ENCODE assay signal across 23 mouse cellular contexts in the genomic region with DNA sequence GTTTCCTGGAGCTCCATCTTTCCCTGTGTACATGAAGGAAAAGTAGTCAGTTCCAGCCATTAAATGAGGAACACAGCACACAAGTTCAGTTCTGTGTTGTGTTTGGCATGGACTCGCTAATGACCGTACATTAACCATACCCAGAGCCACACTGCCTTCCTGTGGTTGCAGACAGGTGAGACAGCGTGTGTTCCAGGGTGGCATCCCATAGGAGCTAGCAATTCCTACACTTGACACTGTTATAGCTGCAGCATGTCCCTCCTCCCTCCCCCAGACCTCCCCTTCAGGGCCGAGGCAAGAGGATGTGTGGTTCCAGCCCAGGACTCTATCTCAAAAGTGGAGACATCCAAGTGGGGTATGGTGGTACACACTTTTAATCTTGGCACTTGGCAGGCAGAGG. TPM values are rescaled to one million over a fixed set of nuclear protein-coding genes. Genes with fewer than 3 reads are reported as not detected.
DNase-seq lines count a peak whose midpoint lies in the region; ATAC-seq and TF ChIP-seq lines count a peak whose summit lies in the region.
"Had no signal": no experiment of that assay in that cellular context is flagged by ENCODE, and none has a peak within 500 bp of the region (broad histone marks: within the 10 kb centered on the region; RNA-seq: fewer than 3 reads in every experiment).

No protein-coding gene starts in this region.

- peaks cover 23% of the 10 kb centered on the region for H3K4me1 ChIP-seq in kidney, postnatal 0 days (replicated peaks; ENCODE audit: insufficient read depth, low read length)
- peaks cover 24% of the 10 kb centered on the region; the same call in 1 of the 2 replicates for H3K4me1 ChIP-seq in intestine, postnatal 0 days (replicated peaks; ENCODE audit: control insufficient read depth, insufficient read depth, low read length)
- peaks cover 48 to 58% of the 10 kb centered on the region in 2 experiments for H3K4me1 ChIP-seq in liver, embryonic 14.5 days (replicated peaks; ENCODE audit: control insufficient read depth in 2 of 2, insufficient read depth in 2 of 2, low read length in 1 of 2)
- H3K4me1 ChIP-seq in stomach, embryonic 15.5 days: peaks cover 30% of the 10 kb centered on the region
- peaks cover 35% of the 10 kb centered on the region for H3K4me1 ChIP-seq in hindbrain, embryonic 12.5 days
- peaks cover 50% of the 10 kb centered on the region for H3K4me1 ChIP-seq in hindbrain, embryonic 13.5 days (replicated peaks)

- TF ChIP-seq EP300 in liver, embryonic 14.5 days (IDR thresholded peaks at IDR 0.05; ENCODE audit: low read depth): no peak

- TF ChIP-seq CTCF in kidney, postnatal 0 days (IDR thresholded peaks at IDR 0.05; ENCODE audit: low read depth): no peak
- peak; percentile 42 for TF ChIP-seq CTCF in intestine, postnatal 0 days (IDR thresholded peaks at IDR 0.05; ENCODE audit: low read depth)
- TF ChIP-seq CTCF in liver, embryonic 14.5 days (IDR thresholded peaks at IDR 0.05; ENCODE audit: low read depth): peak; percentile 10; the same call in 1 of the 2 replicates

- H3K9ac ChIP-seq in kidney, postnatal 0 days (ENCODE audit: low read depth, low read length): no peak overlapping the region
- no peak overlapping the region for H3K9ac ChIP-seq in intestine, postnatal 0 days (ENCODE audit: low read depth, low read length)
- H3K9ac ChIP-seq in liver, embryonic 14.5 days (replicated peaks): no peak overlapping the region
- no peak overlapping the region for H3K9ac ChIP-seq in stomach, embryonic 15.5 days
- no peak overlapping the region for H3K9ac ChIP-seq in hindbrain, embryonic 12.5 days
- no peak overlapping the region for H3K9ac ChIP-seq in hindbrain, embryonic 13.5 days
- H3K9ac ChIP-seq: embryonic facial prominence, embryonic 12.5 days; forebrain, embryonic 12.5 days; neural tube, embryonic 13.5 days had no signal

- no peaks in the 10 kb centered on the region for H3K27me3 ChIP-seq in kidney, postnatal 0 days (ENCODE audit: insufficient read depth, low read length)
- H3K27me3 ChIP-seq in intestine, postnatal 0 days (replicated peaks; ENCODE audit: control insufficient read depth, insufficient read depth, low read length): no peaks in the 10 kb centered on the region
- no peaks in the 10 kb centered on the region for H3K27me3 ChIP-seq in liver, embryonic 14.5 days (ENCODE audit: control insufficient read depth, insufficient read depth, low read length)
- H3K27me3 ChIP-seq in stomach, embryonic 15.5 days (replicated peaks): no peaks in the 10 kb centered on the region
- H3K27me3 ChIP-seq in hindbrain, embryonic 12.5 days: no peaks in the 10 kb centered on the region
- no peaks in the 10 kb centered on the region for H3K27me3 ChIP-seq in hindbrain, embryonic 13.5 days
- H3K27me3 ChIP-seq: embryonic facial prominence, embryonic 12.5 days; forebrain, embryonic 12.5 days; neural tube, embryonic 13.5 days had no signal

- no peaks in the 10 kb centered on the region for H3K9me3 ChIP-seq in kidney, postnatal 0 days (replicated peaks; ENCODE audit: low read length)
- H3K9me3 ChIP-seq in intestine, postnatal 0 days (ENCODE audit: control insufficient read depth): no peaks in the 10 kb centered on the region
- H3K9me3 ChIP-seq in liver, embryonic 14.5 days (ENCODE audit: control insufficient read depth, low read length): no peaks in the 10 kb centered on the region
- H3K9me3 ChIP-seq in stomach, embryonic 15.5 days: no peaks in the 10 kb centered on the region
- H3K9me3 ChIP-seq in hindbrain, embryonic 12.5 days (replicated peaks): no peaks in the 10 kb centered on the region
- no peaks in the 10 kb centered on the region for H3K9me3 ChIP-seq in hindbrain, embryonic 13.5 days
- H3K9me3 ChIP-seq: embryonic facial prominence, embryonic 12.5 days; forebrain, embryonic 12.5 days; neural tube, embryonic 13.5 days had no signal

- WGBS in kidney, postnatal 0 days: 82% methylated on average over 4 of the region's 4 CpGs
- WGBS in intestine, postnatal 0 days: 60% methylated on average over 4 of the region's 4 CpGs
- 70% methylated on average over 4 of the region's 4 CpGs for WGBS in liver, embryonic 14.5 days (ENCODE audit: insufficient replicate concordance)
- 79% methylated on average over 4 of the region's 4 CpGs for WGBS in stomach, embryonic 15.5 days
- 88% methylated on average over 4 of the region's 4 CpGs for WGBS in hindbrain, embryonic 12.5 days
- WGBS in hindbrain, embryonic 13.5 days: 96% methylated on average over 4 of the region's 4 CpGs

- H3K4me2 ChIP-seq in kidney, postnatal 0 days (ENCODE audit: low read length): no peak overlapping the region
- no peak overlapping the region for H3K4me2 ChIP-seq in intestine, postnatal 0 days (replicated peaks; ENCODE audit: low read depth)
- no peak overlapping the region; the same call in 1 of the 2 replicates for H3K4me2 ChIP-seq in liver, embryonic 14.5 days (ENCODE audit: low read depth)
- no peak overlapping the region for H3K4me2 ChIP-seq in stomach, embryonic 15.5 days
- no peak overlapping the region for H3K4me2 ChIP-seq in hindbrain, embryonic 12.5 days (replicated peaks)
- no peak overlapping the region for H3K4me2 ChIP-seq in hindbrain, embryonic 13.5 days
- H3K4me2 ChIP-seq: embryonic facial prominence, embryonic 12.5 days; forebrain, embryonic 12.5 days; neural tube, embryonic 13.5 days had no signal

- ATAC-seq in kidney, postnatal 0 days (replicated peaks; ENCODE audit: low FRiP score, low read depth): no peak
- no peak for ATAC-seq in intestine, postnatal 0 days
- no peak for ATAC-seq in liver, embryonic 14.5 days (ENCODE audit: insufficient read depth)
- no peak for ATAC-seq in stomach, embryonic 15.5 days (ENCODE audit: insufficient read depth, low FRiP score, low read depth)
- ATAC-seq in hindbrain, embryonic 12.5 days (ENCODE audit: low FRiP score): no peak
- no peak for ATAC-seq in hindbrain, embryonic 13.5 days (ENCODE audit: low FRiP score)
- ATAC-seq: activated CD4-positive, CD25-positive, alpha-beta regulatory T cell, adult 4 months had no signal

- no peak for DNase-seq in kidney, postnatal 0 days (ENCODE audit: low spot score)
- no peak for DNase-seq in kidney, adult 9 months
- DNase-seq in liver, embryonic 14.5 days (ENCODE audit: low read depth in 3 of 3, low spot score in 3 of 3): no peak
- DNase-seq: adrenal gland, adult 8-10 months; cerebellum, adult 11-12 months; cerebellum, postnatal 14 days; gastrocnemius, postnatal 36 days; kidney, postnatal 10 days; lung, adult 2 months; lung, postnatal 14 days; midbrain, embryonic 14.5 days; retina, postnatal 1 day; right cerebral cortex, postnatal 25 days; thymus, adult 18-20 months had no signal

- no peak overlapping the region for H3K4me3 ChIP-seq in kidney, postnatal 0 days (replicated peaks; ENCODE audit: low read depth, low read length)
- H3K4me3 ChIP-seq in intestine, postnatal 0 days (ENCODE audit: low read depth, low read length): no peak overlapping the region
- H3K4me3 ChIP-seq in liver, embryonic 14.5 days (ENCODE audit: insufficient read depth in 1 of 2, low read depth in 2 of 2, low read length in 2 of 2): no peak overlapping the region
- H3K4me3 ChIP-seq in stomach, embryonic 15.5 days (replicated peaks): no peak overlapping the region
- H3K4me3 ChIP-seq in hindbrain, embryonic 12.5 days: no peak overlapping the region
- H3K4me3 ChIP-seq in hindbrain, embryonic 13.5 days: no peak overlapping the region
- H3K4me3 ChIP-seq: embryonic facial prominence, embryonic 12.5 days; forebrain, embryonic 12.5 days; layer of hippocampus, adult 2 months; neural tube, embryonic 13.5 days had no signal

- H3K27ac ChIP-seq in kidney, postnatal 0 days: peak overlapping the region; percentile 28; the same call in 1 of the 2 replicates
- H3K27ac ChIP-seq in intestine, postnatal 0 days (ENCODE audit: low read depth, low read length): peak overlapping the region; percentile 72
- H3K27ac ChIP-seq in liver, embryonic 14.5 days: peak overlapping the region; percentile 42
- H3K27ac ChIP-seq in stomach, embryonic 15.5 days: peak overlapping the region; percentile 49
- H3K27ac ChIP-seq in hindbrain, embryonic 12.5 days: no peak overlapping the region
- no peak overlapping the region for H3K27ac ChIP-seq in hindbrain, embryonic 13.5 days
- H3K27ac ChIP-seq: embryonic facial prominence, embryonic 12.5 days; forebrain, embryonic 12.5 days; layer of hippocampus, adult 2 months; neural tube, embryonic 13.5 days had no signal

- H3K36me3 ChIP-seq in kidney, postnatal 0 days (ENCODE audit: insufficient read depth, low read length): peaks cover 34% of the 10 kb centered on the region
- peaks cover 35% of the 10 kb centered on the region for H3K36me3 ChIP-seq in intestine, postnatal 0 days (ENCODE audit: control insufficient read depth, insufficient read depth)
- peaks cover 42% of the 10 kb centered on the region for H3K36me3 ChIP-seq in liver, embryonic 14.5 days (replicated peaks; ENCODE audit: control insufficient read depth, insufficient read depth, low read depth)
- peaks cover 27% of the 10 kb centered on the region for H3K36me3 ChIP-seq in stomach, embryonic 15.5 days
- peaks cover 36% of the 10 kb centered on the region for H3K36me3 ChIP-seq in hindbrain, embryonic 12.5 days
- peaks cover 36% of the 10 kb centered on the region for H3K36me3 ChIP-seq in hindbrain, embryonic 13.5 days

RNA-seq across cellular contexts. Expression of gene Ndufa6, which starts 3.8 kb away (rescaled TPM):
- polyA plus RNA-seq in kidney, postnatal 0 days (2015; fragmentation: Nextera tagmentation; extraction: Ambion mirVana): 793 and 923 TPM in 2 replicates
- 830 and 832 TPM in 2 replicates for polyA plus RNA-seq in intestine, postnatal 0 days (2015; fragmentation: Nextera tagmentation; extraction: Ambion mirVana)
- 152 and 288 TPM in 2 replicates for polyA plus RNA-seq in liver, embryonic 14.5 days (2012; rRNA removed)
- 435 and 447 TPM in 2 replicates for polyA plus RNA-seq in liver, embryonic 14.5 days (2014; fragmentation: Nextera tagmentation; extraction: Ambion mirVana)
- 403 and 420 TPM in 2 replicates for polyA plus RNA-seq in stomach, embryonic 15.5 days (2015; fragmentation: Nextera tagmentation; extraction: Ambion mirVana)
- 266 and 295 TPM in 2 replicates for polyA plus RNA-seq in hindbrain, embryonic 12.5 days (2016; fragmentation: Nextera tagmentation; extraction: Ambion mirVana)
- polyA plus RNA-seq in hindbrain, embryonic 13.5 days (2015; fragmentation: Nextera tagmentation; extraction: Ambion mirVana): 363 and 382 TPM in 2 replicates

RNA-seq across cellular contexts. Expression of gene Smdt1, which starts 11.6 kb away (rescaled TPM):
- 375 and 378 TPM in 2 replicates for polyA plus RNA-seq in kidney, postnatal 0 days (2015; fragmentation: Nextera tagmentation; extraction: Ambion mirVana)
- 448 and 457 TPM in 2 replicates for polyA plus RNA-seq in intestine, postnatal 0 days (2015; fragmentation: Nextera tagmentation; extraction: Ambion mirVana)
- 109 and 121 TPM in 2 replicates for polyA plus RNA-seq in liver, embryonic 14.5 days (2012; rRNA removed)
- 165 and 178 TPM in 2 replicates for polyA plus RNA-seq in liver, embryonic 14.5 days (2014; fragmentation: Nextera tagmentation; extraction: Ambion mirVana)
- polyA plus RNA-seq in stomach, embryonic 15.5 days (2015; fragmentation: Nextera tagmentation; extraction: Ambion mirVana): 288 and 301 TPM in 2 replicates
- polyA plus RNA-seq in hindbrain, embryonic 12.5 days (2016; fragmentation: Nextera tagmentation; extraction: Ambion mirVana): 250 and 259 TPM in 2 replicates
- polyA plus RNA-seq in hindbrain, embryonic 13.5 days (2015; fragmentation: Nextera tagmentation; extraction: Ambion mirVana): 348 and 365 TPM in 2 replicates

RNA-seq across cellular contexts. Expression of gene Pheta2, which starts 11.6 kb away (rescaled TPM):
- polyA plus RNA-seq in kidney, postnatal 0 days (2015; fragmentation: Nextera tagmentation; extraction: Ambion mirVana): 7.4 and 8.4 TPM in 2 replicates
- 5.4 and 5.5 TPM in 2 replicates for polyA plus RNA-seq in intestine, postnatal 0 days (2015; fragmentation: Nextera tagmentation; extraction: Ambion mirVana)
- 22.1 and 24.8 TPM in 2 replicates for polyA plus RNA-seq in liver, embryonic 14.5 days (2012; rRNA removed)
- polyA plus RNA-seq in liver, embryonic 14.5 days (2014; fragmentation: Nextera tagmentation; extraction: Ambion mirVana): 18.7 and 22.5 TPM in 2 replicates
- polyA plus RNA-seq in stomach, embryonic 15.5 days (2015; fragmentation: Nextera tagmentation; extraction: Ambion mirVana): 14.9 and 18.4 TPM in 2 replicates
- polyA plus RNA-seq in hindbrain, embryonic 12.5 days (2016; fragmentation: Nextera tagmentation; extraction: Ambion mirVana): 5.3 and 6.2 TPM in 2 replicates
- polyA plus RNA-seq in hindbrain, embryonic 13.5 days (2015; fragmentation: Nextera tagmentation; extraction: Ambion mirVana): 1.9 and 2.3 TPM in 2 replicates

RNA-seq across cellular contexts. Expression of gene Naga, which starts 11.6 kb away (rescaled TPM):
- polyA plus RNA-seq in kidney, postnatal 0 days (2015; fragmentation: Nextera tagmentation; extraction: Ambion mirVana): 95.0 and 101 TPM in 2 replicates
- polyA plus RNA-seq in intestine, postnatal 0 days (2015; fragmentation: Nextera tagmentation; extraction: Ambion mirVana): 1,439 and 1,503 TPM in 2 replicates
- polyA plus RNA-seq in liver, embryonic 14.5 days (2012; rRNA removed): 47.7 and 52.9 TPM in 2 replicates
- 34.2 and 43.3 TPM in 2 replicates for polyA plus RNA-seq in liver, embryonic 14.5 days (2014; fragmentation: Nextera tagmentation; extraction: Ambion mirVana)
- polyA plus RNA-seq in stomach, embryonic 15.5 days (2015; fragmentation: Nextera tagmentation; extraction: Ambion mirVana): 79.6 and 86.8 TPM in 2 replicates
- 26.7 and 29.7 TPM in 2 replicates for polyA plus RNA-seq in hindbrain, embryonic 12.5 days (2016; fragmentation: Nextera tagmentation; extraction: Ambion mirVana)
- polyA plus RNA-seq in hindbrain, embryonic 13.5 days (2015; fragmentation: Nextera tagmentation; extraction: Ambion mirVana): 29.3 and 30.2 TPM in 2 replicates

RNA-seq across cellular contexts. Expression of gene Cyp2d22, which starts 29.7 kb away (rescaled TPM):
- polyA plus RNA-seq in kidney, postnatal 0 days (2015; fragmentation: Nextera tagmentation; extraction: Ambion mirVana): 12.8 and 16.7 TPM in 2 replicates
- polyA plus RNA-seq in intestine, postnatal 0 days (2015; fragmentation: Nextera tagmentation; extraction: Ambion mirVana): 5.7 and 7.6 TPM in 2 replicates
- 14.9 and 15.5 TPM in 2 replicates for polyA plus RNA-seq in liver, embryonic 14.5 days (2012; rRNA removed)
- 8.4 and 10.0 TPM in 2 replicates for polyA plus RNA-seq in liver, embryonic 14.5 days (2014; fragmentation: Nextera tagmentation; extraction: Ambion mirVana)
- 12.1 and 14.3 TPM in 2 replicates for polyA plus RNA-seq in stomach, embryonic 15.5 days (2015; fragmentation: Nextera tagmentation; extraction: Ambion mirVana)
- 4.0 and 4.8 TPM in 2 replicates for polyA plus RNA-seq in hindbrain, embryonic 12.5 days (2016; fragmentation: Nextera tagmentation; extraction: Ambion mirVana)
- polyA plus RNA-seq in hindbrain, embryonic 13.5 days (2015; fragmentation: Nextera tagmentation; extraction: Ambion mirVana): 2.1 and 2.6 TPM in 2 replicates

Comparison
In these comparisons a context has a peak if more than half of its experiments do, and no peak if none do; other contexts are left out.
1. H3K27ac ChIP-seq: peak in kidney, postnatal 0 days (single experiment), intestine, postnatal 0 days (single experiment), liver, embryonic 14.5 days (single experiment) and stomach, embryonic 15.5 days (single experiment); none in hindbrain, embryonic 12.5 days (single experiment) and hindbrain, embryonic 13.5 days (single experiment).